Mouse (Mus musculus): ENCODE measurements at regions not wholly inside any gene's neighbourhood (a gene's known extent, or its start where the extent isn't known, plus 50 kb on each side); places are given as distances from the start of the nearest gene placed in this dataset.

DNA sequence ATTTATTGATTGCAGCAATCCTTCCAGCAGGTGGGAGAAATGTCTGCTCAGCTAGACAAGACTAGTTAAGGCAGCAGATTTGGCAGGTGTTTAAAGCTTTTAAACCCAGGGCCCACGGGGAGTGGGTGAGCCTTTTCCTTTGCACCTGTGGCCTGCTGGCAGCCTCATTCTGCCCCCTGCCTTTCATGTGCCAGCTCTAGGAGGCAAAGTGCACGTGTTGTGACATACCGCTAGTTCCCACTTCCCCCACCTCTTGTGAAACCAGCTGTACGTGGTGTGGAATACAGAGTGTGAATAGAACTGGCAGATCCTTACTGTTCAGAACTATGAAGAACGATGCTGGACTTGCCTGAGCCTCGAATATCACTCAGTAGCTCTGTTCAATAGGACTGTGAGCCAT lies 292.6 kb upstream of the Mmadhc start:
- peak; percentile 2 for DNase-seq

DNA sequence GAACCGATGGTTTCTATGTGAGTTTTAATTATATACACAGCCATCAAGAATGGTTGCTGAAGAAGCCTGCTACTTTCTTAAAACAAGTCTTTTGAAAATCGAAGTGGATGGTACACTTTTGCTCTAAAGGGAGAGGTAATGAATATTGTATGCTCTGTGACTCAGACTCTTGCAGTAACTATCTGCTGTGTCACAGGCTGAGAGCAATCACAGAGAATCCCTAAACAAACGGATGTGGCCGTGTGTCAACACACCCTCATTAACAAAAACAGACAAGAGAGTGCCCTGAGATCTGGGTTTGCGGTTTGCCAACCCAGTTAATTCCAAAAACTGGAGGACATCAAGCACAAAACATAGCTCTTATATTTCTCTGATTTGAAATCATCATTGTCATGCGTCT lies 292.1 kb upstream of the Mmadhc start:
- no peak for DNase-seq

DNA sequence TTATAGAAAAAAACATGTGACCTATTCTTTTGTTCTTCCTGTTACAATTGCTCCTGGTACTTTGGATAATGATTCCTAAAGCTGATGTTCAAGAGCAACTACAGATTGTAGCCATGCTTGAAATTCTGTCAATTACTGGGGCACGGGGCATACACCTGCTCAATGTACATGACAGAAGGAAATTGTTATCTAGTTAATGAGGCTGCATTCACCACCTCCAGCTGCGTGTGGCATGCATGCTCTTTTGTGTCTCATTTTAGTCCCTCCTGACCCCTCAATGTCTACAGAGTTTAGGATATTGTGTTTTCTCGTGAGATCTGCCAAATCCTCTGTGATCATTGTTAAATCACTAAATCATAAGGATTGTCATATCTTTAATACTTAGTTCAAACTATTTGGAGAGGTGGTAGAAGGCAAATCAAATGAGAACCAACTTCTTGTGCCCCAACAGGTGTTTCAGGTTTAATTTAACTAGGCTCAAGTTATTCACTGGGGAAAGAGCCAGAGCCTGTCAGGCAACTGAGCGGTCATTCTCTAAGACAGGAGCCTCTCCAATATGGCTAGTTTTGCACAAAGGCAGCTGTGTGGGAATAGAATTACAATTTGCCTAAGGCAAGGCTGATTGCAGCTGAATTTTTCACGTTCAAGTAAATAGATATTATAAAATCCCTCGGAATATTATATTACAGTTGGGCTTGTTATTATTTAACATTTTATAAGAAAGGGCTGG lies 289.9 kb upstream of the Mmadhc start:
- peak; percentile 7 for DNase-seq

DNA sequence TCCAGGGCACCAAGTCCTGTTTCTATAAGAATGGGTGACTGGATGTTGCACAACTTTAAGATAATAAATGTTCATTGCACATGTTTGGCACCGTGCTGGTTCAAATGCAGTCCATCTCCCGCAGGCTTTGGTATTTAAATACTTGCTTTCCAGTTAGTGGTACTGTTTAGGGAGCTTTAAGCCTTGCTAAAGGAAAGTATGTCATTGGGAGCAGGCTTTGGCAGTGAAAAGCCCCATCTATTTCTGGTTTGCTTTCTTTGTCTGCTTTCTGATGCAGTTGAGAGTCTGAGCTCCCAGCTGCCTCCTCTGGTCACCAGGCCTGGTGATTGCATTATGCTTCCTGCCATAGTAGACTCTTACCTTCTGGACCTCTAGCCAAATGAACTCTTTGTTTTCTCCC lies 283.0 kb upstream of the Mmadhc start:
- DNase-seq, result no peak

DNA sequence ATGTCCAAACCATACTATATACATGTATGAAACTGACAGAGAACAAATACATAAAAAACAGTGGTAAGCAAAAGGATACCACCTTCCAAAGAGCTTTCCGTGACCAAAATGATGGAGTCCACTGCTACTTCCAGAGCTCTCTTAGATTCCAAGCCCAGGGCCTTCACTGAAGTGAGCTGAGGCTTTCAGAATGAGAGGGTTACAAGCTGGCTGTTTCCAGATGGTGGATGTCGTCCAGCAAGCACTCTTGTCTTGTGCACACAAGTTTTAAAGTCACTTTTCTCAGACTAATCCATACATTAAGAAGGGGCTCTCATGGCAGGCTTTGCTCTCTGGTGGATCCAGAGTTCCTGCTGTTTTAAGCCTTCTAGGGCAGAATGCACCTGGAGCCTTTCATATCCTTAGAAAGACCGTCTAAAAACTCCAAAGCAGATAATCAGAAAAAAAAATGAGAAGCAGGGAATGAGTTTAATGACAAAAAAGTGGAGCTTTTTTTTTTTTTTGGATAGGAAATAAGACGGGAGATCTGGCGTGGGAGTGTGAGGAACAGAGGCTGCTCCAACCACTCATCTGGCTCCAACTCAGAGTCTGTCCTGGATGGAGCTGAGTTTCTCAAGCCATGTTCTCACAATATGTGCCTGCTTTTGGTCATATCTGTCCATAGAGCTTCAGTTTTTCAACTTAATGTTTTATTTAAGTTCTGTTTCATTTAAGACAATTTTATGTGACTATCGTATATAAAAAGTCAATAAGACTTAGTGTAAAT lies 281.9 kb upstream of the Mmadhc start:
- DNase-seq, result no peak

DNA sequence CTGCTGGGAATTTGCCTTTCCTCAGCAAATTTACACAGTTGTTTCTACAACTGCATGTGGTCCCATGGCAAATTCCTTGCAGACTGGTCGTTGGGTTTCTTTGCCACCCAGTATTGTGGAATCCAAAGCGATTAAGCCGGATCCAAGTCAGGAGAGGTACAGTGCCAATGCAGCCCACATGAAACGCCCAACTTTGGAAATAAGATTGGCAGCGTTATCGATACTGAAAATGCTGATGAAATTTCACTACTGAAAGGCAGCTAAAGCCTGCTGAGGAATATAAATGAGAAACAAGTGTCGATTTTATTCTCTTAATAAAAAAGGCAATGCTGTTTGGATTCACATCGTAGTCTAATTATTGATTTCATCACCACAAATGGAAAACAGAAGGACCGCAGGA lies 281.1 kb upstream of the Mmadhc start:
- DNase-seq, result no peak

DNA sequence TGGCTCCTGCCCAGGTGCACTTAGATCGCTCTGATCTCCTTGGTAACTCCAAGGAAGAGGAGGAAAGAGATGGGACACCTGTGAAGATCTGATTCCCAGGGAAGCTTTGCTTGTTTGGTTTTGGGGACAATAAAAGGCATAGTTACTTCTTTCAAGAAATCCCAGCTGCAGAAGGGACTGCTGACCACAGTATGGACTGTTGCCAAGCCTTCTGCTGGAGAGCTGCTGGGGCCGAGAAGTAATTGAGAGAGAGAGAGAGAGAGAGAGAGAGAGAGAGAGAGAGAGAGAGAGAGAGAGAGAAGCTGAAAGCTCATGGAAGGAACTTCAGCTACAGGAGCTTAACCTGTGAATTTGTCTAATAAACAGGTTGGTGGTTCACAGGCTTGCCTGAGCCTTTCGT lies 276.9 kb upstream of the Mmadhc start:
- DNase-seq, result no peak

DNA sequence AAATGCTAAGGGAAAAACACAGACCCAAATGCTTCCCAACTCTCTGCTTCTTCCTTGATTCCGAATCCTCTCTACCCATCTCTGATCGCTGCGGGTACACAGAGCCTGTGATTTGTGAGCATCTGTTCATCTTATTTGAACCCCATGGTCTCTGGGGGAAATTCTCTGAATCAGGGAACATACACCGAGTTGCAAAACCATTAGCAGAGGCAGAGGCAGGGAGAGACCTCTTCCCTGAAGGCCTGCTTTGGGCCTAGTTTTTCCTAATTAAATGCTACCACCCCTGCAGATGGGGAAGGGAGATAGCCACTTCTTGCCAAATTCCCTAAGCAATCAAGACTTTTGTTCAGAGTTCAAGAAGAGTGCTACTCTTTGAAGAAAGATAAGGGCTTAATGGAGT lies 274.4 kb upstream of the Mmadhc start:
- no peak for DNase-seq

DNA sequence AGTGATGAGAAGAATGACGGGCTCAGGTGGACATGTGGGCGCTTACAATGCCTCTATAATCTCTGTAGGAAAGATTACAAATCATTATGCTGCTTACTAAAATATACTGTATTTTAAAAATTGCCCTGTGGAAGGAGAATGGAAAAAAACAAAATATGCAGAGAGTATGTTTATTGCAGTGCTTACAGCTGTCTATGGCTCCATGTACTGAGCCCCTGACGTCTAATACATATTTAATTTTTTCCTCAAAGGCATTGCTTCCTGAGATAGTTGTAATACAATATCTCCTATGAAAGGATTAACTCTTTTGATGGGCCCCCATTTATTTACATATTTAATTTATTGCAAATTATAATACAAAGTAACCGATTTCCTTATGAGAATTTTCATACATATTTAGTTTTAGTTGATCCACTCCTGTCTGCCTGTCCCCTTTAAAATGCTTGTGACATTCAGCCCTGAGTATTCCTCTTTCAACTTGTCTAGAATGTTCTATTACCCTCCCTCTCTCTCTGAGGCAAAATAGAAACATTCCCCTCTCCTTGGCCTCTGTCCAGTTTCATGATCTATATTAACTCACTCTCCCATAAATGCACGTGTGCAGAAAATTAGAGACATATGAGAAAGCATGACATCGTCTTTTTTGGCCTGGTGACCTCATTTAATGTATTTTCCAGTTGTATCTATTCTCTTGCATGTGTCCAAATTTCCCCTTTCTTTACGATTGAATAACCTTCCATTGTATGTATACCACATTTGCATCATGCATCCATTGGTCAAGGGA lies 273.1 kb upstream of the Mmadhc start:
- no peak for DNase-seq

DNA sequence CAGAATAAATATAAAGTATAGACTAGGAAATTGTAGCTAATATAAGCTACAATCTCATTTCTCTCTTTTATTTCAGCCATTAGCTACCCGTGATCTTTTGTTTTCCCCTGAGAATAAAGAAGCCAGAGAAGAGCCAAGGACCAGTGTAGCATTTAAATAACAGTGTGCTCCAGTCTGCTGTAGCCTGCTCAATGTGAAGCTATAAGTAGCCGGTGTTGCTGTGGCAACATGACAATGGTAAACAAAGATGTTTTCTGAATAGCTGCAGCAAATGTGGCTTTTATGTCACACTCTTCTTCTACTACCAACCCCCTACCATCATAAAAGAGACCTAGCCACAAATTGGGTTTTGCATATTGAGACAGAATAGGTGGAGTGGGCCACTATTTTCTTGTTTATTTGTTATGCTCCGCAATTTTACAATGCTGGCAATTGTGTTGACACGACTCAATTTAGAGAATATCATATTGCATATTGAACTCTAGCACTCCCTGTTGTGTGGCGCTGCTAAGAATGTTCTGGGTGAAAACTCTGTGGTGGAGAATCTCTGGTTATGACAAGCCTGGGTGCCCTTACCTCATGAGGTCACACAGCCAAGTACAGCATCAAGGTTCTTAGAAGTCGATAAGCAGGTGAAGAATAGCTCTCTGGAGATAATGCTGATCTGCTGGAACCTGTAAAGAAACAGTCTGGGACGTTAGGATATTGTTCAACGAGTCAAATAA lies 272.3 kb upstream of the Mmadhc start:
- DNase-seq, result no peak

DNA sequence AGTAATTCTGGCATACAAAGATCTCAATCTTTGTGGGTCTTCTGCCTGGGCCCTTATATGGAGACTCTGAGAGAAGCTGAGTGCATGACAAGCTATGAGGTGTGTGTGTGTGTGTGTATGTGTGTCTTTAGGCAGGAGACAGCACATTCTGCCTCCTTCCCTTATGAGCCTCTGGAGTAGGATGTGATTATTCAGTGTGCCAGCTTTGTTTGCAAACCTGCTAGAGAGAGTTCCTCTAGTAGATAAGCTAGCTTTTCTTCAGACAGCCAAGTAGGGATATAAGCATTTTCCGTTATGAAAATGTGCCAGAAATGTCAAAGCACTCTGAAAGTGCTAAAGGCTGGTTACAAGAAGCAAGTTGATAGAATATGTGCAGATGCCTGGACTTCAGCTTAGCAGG lies 270.9 kb upstream of the Mmadhc start:
- DNase-seq, result no peak

DNA sequence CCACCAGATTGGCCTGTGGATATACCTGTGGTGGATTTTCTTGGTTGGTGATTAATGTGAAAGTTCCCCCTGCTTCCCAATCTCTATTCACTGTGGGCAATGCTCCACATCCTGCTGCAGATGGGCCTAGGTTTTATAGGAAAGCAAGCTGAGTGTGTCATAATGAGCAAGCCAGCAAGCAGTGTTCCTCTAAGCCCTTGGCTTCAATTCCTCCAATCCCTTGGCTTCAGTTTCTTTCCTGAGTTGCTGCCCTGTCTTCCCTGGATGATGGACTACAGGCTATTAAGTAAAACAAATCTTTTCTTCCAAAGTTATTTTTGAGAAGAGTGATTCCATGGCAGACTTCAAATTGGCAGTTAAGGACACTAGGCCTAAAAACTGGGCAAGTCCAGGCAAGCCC lies 257.4 kb upstream of the Mmadhc start:
- no peak for DNase-seq

DNA sequence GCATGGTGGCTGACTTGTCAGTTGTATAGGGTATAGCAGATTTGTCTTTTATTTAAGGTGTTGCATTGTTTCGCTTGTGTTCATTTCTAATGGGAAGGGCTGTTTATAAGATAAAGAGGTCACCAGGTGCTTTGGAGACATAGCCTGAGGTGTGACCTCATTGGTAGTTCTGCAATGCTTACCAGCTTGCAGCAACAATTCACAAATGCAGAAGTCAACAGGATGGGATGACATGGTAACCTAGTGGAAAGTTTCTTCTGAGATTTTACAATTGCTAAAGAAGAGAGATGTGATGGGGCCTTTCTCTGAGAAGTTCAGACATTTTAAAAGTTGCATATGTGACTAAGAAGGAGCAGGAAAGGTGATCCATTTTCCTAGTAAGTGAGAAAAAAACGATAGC lies 255.8 kb upstream of the Mmadhc start:
- DNase-seq, result no peak

DNA sequence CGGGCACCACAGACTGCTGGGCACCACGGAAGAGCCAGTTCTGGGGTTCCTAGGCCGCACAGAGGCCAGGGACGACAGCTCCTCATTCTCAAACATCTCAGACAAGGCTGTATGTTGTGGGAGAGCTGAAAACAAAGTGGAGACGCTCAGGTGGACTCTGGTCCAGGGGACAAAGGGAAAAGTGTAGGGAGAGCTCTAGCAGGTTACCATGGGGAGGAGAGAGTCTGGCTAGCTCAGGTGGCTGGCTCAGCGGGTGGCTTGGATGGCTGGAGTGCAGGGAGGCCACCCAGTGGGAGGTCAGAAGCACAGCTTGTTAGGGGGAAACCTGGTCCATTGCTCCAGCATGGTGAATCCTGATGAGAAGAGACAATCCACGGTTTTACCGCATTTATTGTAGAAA lies 253.3 kb upstream of the Mmadhc start:
- DNase-seq, result peak; percentile 79

DNA sequence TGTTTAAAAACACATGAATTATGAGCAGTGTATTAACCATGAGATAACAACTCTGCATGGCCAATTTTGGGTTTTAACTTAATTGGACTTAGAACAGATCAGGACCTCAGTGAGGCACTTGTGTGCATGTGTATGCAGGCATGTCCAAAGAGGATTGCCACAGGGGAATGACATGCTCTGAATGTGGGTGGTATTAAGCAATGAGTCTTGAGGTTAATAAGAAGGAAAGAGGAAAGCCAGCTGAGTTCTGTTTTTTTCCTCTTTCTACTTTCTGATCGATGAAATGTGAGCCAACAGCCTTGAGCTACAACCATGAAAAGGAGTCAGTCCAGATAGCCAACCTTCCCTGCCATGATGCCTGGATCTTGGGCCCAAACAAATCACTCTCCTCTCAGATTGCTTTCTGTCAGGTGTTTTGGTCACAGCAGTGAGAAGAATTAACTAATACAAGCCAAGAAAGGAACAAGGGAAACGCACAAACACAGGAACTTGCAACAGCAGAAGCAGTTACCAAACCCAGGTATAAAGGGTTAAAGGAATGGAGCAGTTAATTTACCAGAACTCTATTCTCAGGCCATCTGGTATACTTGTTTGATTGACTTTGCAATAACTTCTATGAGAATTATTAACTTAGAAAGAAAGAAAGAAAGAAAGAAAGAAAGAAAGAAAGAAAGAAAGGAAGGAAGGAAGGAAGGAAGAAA lies 243.3 kb upstream of the Mmadhc start:
- no peak for DNase-seq

DNA sequence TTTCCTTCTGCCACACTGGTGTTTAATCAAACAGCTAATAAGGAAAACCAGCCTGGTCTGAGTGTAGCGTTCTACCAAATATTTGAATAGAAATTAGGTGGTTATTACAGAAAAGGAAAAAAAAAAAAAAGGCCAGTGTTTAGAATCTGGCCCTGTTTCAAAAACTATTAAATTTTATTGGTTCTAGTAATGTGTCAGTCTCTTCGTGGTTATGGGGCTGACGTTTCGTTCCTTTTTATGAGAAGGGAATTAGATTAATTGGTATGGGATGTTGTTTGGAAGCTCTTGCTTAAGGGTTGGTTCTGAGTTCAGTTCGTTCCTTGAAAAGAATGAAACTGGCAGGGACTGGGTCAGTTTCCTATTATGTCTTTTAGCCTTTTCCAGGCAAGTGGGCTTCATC lies 241.5 kb upstream of the Mmadhc start:
- DNase-seq, result no peak

DNA sequence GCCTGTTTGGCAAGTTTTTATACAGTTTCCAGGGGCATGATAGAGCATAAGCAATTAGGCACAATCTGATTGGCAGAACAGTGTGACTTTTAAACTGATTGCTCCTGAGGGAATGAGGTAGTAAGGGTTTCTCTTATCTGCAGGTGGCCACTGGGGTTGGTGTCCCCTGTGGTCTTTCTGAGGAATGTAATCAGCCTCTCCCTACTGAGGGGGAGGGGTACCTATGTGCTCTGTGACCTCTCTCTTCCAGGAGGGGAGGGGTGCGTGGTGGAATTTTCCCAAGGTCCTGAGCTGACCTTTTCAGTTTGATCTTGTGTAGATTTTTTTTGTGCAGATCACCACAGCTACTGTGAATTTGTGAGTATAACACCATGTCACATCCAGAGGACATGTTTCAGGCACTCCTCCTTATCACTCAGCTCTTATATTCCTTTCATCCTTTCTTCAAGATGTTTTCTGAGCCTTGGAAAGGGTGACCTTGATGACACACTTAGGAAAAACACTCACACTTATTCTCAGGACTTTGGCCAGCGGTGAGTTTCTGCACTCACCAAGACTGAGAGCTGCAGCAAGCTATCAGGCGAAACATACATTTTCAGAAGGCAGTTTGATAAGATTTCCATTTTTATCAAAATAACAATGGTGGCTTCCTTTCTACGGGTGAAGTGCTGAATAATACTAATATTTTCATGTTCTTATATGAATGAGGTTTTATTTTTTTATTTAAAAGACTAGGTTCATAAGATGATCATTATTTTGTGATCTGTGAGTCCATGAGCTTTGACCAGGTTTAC lies 238.7 kb upstream of the Mmadhc start:
- no peak for DNase-seq

DNA sequence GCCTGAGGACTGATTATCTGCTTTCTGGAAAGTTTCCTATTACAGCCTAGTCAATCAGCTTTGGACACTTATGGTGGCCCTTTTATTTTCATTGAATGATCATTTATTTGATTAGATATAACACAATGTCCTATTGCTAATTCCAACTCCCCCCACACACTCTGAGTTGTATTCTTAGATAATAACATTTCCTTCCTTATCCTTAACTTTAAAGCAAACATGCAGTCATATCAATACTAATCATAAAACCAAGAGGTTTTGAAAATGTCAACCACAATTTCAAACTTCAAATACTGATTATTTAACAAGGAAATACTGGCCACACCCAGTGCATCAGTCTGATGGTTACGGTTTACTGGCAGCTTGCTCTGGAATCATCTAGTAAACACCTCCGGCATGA lies 237.1 kb upstream of the Mmadhc start:
- DNase-seq, result no peak

DNA sequence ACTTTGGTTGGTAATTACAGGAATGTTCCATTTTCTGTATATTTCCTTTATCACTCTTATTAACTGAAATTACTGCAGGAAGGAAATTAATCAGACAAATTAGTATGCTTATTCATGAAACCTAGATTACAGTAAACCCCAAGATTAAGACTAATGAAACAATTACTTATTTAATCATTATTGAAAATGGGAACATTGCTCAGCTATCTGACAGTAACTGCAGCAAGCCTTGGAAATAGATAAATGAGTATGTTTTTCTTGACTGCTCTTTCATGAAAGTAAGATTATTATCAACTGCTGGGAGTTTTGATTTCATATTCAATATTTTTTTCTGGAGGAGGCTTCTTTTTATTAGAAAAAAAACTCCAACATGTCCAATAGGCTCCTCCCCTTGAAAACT lies 230.8 kb upstream of the Mmadhc start:
- DNase-seq, result no peak

DNA sequence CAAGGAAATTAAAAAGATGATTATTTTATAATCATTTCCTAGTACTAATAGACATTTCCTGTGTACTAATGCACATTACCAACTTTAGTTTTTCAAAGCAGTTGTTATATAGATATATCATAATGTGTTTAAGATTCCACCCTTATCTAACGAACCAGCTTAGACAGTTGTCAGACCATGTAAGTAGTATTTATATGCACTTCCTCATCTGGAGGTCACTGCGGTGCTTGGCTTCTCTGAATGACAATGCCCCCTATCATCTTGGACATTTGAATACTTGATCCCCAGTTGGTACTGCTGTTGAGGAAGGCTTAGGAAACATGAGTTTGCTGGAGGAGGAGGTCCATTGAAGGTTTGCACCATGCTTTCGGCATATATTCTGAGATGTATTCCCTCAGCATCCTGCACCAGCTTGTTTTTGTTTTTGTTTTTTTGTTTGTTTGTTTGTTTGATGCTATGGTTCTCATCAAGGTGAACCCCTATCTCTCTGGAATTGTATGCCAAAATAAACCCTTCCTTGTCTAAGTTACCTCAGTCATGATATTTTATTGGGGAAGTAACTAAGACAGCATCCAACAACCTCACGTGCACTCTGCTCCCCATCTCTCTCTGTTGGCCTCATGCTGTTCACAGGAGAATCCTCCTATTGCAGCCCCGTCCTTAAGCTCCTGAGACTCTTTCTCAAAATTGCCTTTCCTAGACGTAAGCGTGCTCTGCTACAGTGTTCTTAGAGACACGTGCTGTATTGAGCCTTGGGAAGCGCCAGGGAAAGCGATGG lies 228.4 kb upstream of the Mmadhc start:
- no peak for DNase-seq

DNA sequence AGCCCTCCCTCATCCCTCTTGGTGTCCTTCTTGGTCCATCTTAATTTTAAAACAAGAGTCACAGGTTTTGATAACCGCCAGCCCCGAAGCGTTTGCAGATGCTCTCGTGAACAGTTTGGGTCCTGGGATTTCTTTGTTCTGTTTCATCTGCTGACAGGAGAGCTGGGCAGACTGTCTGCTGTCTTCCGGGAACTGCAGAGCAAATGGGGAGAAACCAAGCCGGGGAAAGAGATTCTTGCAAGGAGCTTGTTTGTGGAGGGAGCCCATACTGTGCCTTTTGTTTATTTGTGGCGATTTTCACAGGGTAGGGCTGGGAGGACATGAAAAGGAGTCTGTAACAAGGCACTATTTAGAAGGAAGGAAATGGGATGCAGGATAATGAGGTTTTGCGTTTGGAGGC lies 223.6 kb upstream of the Mmadhc start:
- no peak for DNase-seq
